Mouse (Mus musculus): ENCODE measurements at regions not wholly inside any gene's neighbourhood (a gene's known extent, or its start where the extent isn't known, plus 50 kb on each side); places are given as distances from the start of the nearest gene placed in this dataset.

DNA sequence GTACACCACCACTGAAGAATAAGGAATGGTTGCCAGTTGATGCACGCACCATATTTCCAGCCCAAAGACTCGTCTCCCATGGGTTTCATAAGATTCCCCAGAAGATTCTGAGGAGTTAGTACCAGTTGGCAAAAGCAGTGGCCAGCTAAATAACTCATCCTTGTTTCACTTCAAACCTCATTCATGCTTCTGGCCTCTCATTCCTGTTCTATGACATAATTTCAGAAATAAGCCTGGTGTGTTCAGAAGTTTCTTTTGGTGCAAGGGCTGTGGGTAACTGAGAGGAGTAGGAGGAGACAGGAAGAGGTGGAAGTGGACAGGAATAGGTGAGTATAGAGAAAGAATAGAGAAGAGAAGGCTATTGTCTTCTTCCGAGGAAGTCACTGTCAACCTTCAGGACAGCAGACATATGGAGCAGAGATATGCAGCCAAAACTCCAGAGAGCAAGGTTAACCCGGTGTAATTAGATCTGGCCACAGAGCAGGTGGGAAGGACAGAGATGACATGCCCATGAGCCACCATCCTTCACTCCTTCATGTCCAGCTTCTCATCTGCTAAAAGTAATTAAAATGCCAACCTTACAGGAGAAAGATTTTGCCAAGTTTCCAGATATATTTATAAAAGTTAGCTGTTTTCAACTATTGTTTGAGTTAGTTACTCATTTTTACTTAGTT lies 133.9 kb upstream of the Tnfaip3 start:
- ATAC-seq (replicated peaks; ENCODE audit: low FRiP score, poor library complexity, severe bottlenecking): no peak

DNA sequence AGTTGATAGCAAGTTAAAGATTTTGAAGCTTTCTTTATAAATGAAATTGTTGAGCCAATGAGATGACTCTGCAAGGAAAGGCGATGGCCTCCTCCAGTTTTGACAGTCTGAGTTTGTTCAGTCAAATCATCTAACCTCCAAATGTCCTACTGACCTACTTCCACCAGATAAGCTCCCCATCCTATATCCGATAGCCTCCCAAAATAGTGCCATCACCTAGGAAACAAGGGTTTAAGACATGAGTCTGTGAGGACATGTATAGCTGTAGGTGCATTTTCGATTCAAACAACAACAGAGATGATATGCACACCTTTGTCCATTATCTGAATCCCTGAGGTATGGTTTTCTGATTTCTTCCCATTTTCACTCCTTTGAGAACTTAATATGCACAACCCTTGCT lies 126.0 kb upstream of the Tnfaip3 start:
- ATAC-seq (replicated peaks; ENCODE audit: low FRiP score, poor library complexity, severe bottlenecking): no peak

DNA sequence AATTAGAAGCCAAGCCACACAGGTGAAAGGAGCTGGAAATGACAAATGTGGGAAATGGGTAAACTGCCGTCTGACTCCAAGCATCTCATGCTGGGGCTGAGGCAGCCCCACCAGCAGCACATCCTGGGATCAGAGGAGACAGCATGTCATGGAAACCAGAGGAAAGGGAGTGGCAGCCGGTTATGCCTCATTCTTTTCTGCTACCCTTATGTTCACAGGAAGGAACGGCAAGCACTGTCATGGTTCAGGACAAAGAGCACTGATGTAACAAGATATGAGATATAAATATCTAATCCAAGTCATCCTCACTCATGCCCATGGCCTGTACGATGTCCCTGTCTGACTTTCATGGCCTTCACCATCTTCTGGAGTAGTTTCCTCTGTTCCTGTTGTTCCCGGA lies 125.2 kb upstream of the Tnfaip3 start:
- ATAC-seq (replicated peaks; ENCODE audit: low FRiP score, poor library complexity, severe bottlenecking): no peak

DNA sequence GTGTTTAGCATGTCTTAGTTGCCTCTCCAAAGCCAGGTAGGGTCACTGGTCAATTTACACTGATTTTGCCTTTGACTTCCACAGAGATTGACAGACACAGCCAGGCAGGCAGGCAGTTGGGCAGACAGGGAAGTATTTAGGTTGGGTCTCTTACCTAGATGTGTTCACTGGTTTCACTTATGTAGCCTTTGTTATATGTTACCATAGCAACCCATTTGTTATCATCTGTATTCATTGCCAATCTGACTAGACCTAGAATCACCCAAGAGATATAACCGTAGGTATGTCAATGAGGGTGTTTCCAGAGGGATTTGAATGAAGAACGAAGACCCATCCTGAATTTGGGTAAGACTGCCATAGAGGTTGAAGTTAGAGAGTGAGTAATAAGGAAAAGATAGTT lies 123.8 kb upstream of the Tnfaip3 start:
- no peak for ATAC-seq (replicated peaks; ENCODE audit: low FRiP score, poor library complexity, severe bottlenecking)

DNA sequence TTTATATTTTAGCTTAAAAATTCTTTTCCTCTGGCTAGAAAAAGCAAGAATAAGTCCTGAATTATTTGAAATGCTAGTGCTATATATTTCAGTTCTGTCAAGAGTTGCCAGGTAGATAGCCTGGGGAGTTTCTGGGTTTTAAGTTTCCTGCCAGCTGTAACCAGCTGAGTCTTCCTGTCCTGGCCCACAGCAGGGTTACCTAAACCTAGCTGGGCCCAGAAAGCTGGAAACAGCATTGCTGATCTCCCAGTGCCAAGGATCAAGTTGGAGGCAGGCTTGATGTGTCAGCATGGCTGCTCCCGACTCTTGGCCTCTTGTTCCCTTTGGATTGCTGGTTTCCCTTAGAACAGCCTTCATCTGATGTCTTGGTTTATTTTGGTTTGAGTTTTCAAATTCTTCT lies 122.8 kb upstream of the Tnfaip3 start:
- no peak for ATAC-seq (replicated peaks; ENCODE audit: low FRiP score, poor library complexity, severe bottlenecking)

- ATAC-seq (replicated peaks; ENCODE audit: low FRiP score, poor library complexity, severe bottlenecking): no peak
Measured at GRCm38 (mm10) chr10:19127581-19128291, 112.3 kb upstream of the Tnfaip3 start.

- ATAC-seq (replicated peaks; ENCODE audit: low FRiP score, poor library complexity, severe bottlenecking): no peak
Measured at GRCm38 (mm10) chr10:19126922-19127321, 111.5 kb upstream of the Tnfaip3 start.

DNA sequence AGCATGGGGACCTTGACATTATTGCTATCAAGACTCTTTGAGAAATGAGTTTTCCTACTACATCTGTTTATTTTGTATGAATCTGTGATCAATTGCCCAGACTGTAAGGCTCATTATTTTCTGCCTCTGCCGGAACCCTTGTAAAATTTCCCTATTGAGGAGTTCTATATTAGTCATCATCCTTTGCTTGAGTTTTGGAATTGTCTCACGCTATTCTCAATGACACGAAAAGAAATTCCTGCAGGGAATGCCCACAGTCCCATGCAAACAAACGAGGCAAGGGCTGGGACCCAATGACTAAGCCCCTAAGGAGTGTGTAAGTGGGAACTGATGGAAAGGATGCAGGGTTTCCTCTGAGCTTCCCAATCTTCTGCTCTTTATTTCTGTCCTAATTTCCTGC lies 111.0 kb upstream of the Tnfaip3 start:
- ATAC-seq (replicated peaks; ENCODE audit: low FRiP score, poor library complexity, severe bottlenecking): no peak

GRCm38 (mm10) chr10:19123691-19124090 lies 108.2 kb upstream of the Tnfaip3 start:
- ATAC-seq (replicated peaks; ENCODE audit: low FRiP score, poor library complexity, severe bottlenecking): no peak

DNA sequence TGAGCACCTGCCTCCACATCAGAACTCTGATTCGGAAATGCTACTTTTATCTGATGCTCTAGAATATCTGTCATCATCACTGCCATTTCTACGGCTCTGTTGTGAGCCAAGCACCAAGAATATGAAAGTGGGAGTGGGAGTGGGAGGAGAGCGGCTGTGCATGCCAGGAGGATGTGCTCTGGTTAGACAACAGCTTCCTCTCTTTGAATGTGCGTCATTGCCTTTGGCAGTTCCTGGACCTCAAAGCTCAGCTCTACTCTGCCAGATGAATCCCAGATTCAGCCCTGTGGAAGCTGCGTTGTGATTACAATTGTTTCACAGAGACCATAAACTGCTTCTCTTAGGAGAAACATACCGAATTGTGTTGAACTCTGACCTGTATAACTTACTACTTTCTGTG lies 106.8 kb upstream of the Tnfaip3 start:
- ATAC-seq (replicated peaks; ENCODE audit: low FRiP score, poor library complexity, severe bottlenecking): no peak

DNA sequence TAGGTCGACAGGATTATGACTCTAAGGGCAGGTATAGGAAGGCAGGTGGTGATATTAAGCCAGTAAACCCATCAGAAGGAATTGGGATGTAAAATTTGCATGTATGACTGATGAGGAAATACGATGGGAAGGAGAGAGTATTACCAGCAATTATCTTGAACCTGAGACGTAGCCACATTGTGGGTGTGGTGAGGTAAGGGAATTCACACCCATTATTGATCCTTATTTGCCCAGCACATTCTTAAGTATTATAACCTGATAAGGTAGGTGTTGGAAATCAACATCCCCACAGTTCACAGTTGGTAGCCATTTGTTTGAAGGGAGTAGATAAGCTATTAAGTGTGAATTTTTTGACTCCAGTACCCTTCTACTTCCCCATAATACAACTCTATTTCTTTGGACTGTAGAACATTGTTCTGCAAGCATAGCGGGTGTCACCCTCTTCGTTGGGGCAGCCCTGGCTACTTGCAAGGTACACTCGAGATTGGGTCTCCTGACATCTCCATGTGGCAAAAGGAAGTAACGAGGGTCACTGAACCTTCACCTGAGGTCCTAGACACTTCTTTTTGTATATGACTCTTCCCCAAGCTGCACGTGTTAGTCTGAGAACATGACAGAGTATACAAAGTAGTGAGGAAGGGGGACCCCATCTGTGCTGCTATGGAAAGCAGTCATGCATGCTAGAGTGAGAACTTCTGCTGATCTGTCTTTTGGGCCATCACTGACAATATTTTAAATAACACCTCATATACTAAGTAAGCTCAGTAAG lies 104.0 kb upstream of the Tnfaip3 start:
- no peak for ATAC-seq (replicated peaks; ENCODE audit: low FRiP score, poor library complexity, severe bottlenecking)

DNA sequence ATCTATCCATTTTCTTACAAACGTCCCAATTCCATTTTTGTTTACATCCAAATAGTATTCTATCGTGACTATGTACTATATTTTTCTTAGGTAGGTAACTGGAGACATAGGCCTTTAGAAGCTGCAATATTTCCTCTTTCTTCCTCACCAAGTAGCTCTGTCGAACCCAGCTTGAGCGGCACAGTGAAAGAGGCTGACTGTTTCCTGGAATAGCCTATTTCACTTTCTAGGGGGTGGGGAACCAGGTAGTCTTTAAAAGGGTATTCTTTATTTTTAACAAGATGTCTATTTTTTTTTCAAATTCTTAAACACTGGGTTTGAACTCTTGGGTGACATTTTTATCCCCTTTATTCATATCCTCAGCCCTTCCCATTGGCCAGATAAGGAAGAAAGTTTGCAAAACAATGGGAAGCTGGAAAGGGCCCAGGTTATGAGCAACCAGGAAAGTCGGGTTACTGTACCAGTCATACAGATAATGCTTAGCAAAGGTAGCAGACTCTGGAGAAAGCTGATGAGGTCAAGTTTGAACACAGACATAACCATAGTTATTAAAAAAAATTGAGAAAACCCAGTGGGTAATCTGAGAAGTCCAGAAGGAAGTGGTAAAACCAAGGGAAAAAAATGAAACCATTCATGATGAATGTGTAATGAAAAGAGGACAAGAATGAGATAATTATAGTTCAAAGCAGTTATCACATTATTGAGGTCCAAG lies 103.3 kb upstream of the Tnfaip3 start:
- no peak for ATAC-seq (replicated peaks; ENCODE audit: low FRiP score, poor library complexity, severe bottlenecking)

DNA sequence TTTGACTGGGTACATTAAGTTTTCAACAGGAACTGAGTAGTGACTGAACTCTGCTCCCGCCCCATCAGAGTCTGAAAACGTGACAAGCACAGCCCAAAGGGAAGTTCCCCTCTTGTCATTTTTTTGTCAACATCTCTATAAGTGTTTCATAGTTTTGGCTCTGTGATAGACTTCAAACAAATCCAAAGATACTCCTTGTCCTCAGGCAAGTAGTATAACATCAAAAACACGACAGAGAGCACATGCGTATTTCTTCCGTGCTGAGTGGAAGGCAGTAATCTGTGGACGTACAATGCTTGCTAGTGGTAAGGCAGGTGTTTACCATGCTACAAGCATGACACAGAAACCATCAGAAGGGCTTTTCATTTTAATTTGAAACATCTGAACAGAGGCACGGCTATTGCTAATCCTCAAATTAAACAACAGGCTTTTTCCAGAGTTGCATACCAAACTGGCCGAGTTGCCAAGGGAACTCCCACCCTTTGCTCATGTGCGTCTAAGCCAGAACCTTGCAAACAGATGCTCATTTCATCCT lies 101.7 kb upstream of the Tnfaip3 start:
- ATAC-seq (replicated peaks; ENCODE audit: low FRiP score, poor library complexity, severe bottlenecking): no peak

GRCm38 (mm10) chr10:19112459-19112858 lies 97.0 kb upstream of the Tnfaip3 start:
- no peak for ATAC-seq (replicated peaks; ENCODE audit: low FRiP score, poor library complexity, severe bottlenecking)

GRCm38 (mm10) chr10:19105231-19105681 lies 89.8 kb upstream of the Tnfaip3 start:
- no peak for ATAC-seq (replicated peaks; ENCODE audit: low FRiP score, poor library complexity, severe bottlenecking)

DNA sequence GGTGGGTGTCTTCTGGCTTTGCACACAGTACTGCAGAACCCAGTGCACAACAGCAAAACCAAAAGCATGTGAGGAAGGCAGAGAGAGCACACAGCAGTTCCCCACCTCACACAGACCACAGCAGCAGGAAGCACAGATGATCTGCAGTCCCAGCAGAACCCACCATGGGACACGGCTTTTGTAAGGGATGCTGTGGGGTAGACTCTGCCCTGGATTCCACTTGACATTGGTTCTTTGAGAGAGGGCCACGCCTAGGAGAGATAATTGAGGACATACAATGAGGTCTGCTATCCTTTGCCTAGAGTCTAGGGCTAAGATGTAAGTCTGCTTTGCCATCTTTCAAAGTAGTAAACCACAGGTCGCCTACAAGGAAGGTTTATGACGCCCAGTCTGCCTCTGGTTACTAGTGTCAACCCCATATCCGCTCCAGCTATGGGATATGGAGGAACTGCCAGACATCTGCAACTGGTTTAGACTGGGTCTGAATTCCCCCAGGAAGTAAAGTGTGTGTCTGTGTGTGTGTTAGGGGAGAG lies 89.3 kb upstream of the Tnfaip3 start:
- no peak for ATAC-seq (replicated peaks; ENCODE audit: low FRiP score, poor library complexity, severe bottlenecking)

DNA sequence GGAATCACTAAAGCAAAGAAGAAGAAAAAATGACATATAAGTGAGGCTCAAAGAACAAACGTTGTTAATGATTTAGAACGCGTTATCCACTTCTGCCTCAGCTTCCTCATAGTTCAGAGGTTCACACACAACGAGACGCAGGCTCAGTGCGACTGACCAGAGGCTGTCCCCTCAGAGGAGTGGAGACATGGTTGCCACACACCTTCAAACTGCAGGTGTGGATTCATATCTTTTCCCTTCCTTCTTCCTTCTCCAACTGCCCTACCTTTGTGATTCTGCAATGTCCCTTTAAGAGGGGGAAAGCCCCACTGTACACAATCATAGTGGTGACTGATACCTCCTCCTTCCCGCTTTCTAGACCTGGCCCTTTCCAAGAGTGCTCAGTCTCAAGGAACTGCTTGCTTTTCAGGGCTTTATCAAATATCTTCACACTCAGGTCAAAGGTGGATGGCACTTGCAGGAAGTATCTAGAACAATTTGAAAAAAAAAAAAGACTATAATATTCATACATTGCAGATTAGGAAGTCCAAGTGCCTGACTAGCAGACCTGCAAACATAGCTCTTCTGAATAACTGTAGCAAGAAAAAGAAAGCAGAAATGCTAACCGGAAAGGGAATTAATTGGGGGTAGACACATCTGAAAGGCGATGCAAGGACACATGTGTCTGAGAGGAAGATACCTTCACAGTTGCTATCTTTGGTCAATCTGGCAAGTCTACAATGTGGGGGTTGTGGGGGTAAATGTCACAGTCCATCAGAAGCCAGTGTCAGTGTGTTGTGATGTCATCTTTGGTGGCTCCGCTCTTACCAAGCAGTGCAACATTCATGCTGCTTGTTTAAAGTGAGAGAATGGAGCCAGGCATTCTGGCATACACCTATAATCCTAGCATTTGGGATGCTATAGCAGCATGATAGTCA lies 84.2 kb upstream of the Tnfaip3 start:
- no peak for ATAC-seq (replicated peaks; ENCODE audit: low FRiP score, poor library complexity, severe bottlenecking)

GRCm38 (mm10) chr10:19094297-19094696 lies 78.8 kb upstream of the Tnfaip3 start:
- ATAC-seq (replicated peaks; ENCODE audit: low FRiP score, poor library complexity, severe bottlenecking): peak; percentile 98

DNA sequence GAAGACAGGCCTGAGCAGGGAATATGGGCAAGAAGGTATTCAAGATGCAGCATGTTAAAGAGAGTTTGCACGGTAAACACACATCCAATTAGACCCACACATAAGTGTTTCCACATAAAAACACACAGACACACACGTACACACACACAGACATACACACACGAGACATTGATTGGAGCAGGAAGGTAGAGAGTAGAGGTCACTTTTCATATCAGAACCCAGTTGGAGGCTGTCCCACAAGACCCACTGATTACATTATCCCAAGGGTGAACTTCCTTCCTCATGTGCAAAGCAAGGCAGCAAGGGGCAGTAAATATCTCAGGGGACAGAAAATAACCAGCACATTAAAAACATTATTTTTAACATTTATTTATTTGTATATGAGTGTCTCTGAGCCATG lies 78.2 kb upstream of the Tnfaip3 start:
- ATAC-seq (replicated peaks; ENCODE audit: low FRiP score, poor library complexity, severe bottlenecking): no peak
